Mouse (Mus musculus): ENCODE data around the gene Axin2.

The Axin2 gene

GRCm38 (mm10) chr11:108973459-108973858 lies 53.3 kb downstream of the Axin2 start:
- DNase-seq (ENCODE audit: low spot score in 2 of 2) = no peak

GRCm38 (mm10) chr11:108973866-108974265 lies 53.7 kb downstream of the Axin2 start:
- no peak for DNase-seq (ENCODE audit: low spot score in 2 of 2)

- DNase-seq (ENCODE audit: low spot score in 2 of 2) = no peak
Measured at GRCm38 (mm10) chr11:108975583-108975982, 55.4 kb downstream of the Axin2 start.

GRCm38 (mm10) chr11:108980530-108980929 lies 60.4 kb downstream of the Axin2 start:
- no peak for DNase-seq (ENCODE audit: low spot score in 2 of 2)

- DNase-seq (ENCODE audit: low spot score in 2 of 2) = no peak
Measured at GRCm38 (mm10) chr11:108981012-108981411, 60.9 kb downstream of the Axin2 start.

GRCm38 (mm10) chr11:108983409-108984064 lies 63.4 kb downstream of the Axin2 start:
- no peak for DNase-seq (ENCODE audit: low spot score in 2 of 2)

- DNase-seq (ENCODE audit: low spot score in 2 of 2) = no peak
Measured at GRCm38 (mm10) chr11:108984711-108985419, 64.7 kb downstream of the Axin2 start.

- no peak for DNase-seq (ENCODE audit: low spot score in 2 of 2)
Measured at GRCm38 (mm10) chr11:108985836-108986235, 65.7 kb downstream of the Axin2 start.

- no peak for DNase-seq (ENCODE audit: low spot score in 2 of 2)
Measured at GRCm38 (mm10) chr11:108987226-108987625, 67.1 kb downstream of the Axin2 start.

- no peak for DNase-seq (ENCODE audit: low spot score in 2 of 2)
Measured at GRCm38 (mm10) chr11:108987705-108988104, 67.6 kb downstream of the Axin2 start.

- no peak for DNase-seq (ENCODE audit: low spot score in 2 of 2)
Measured at GRCm38 (mm10) chr11:108988258-108988657, 68.1 kb downstream of the Axin2 start.

- no peak for DNase-seq (ENCODE audit: low spot score in 2 of 2)
Measured at GRCm38 (mm10) chr11:108989940-108990339, 69.8 kb downstream of the Axin2 start.

- no peak for DNase-seq (ENCODE audit: low spot score in 2 of 2)
Measured at GRCm38 (mm10) chr11:108993414-108993813, 73.3 kb downstream of the Axin2 start.

- no peak for DNase-seq (ENCODE audit: low spot score in 2 of 2)
Measured at GRCm38 (mm10) chr11:108995196-108995989, 75.2 kb downstream of the Axin2 start.

GRCm38 (mm10) chr11:108995990-108996533 lies 75.9 kb downstream of the Axin2 start:
- no peak for DNase-seq (ENCODE audit: low spot score in 2 of 2)

GRCm38 (mm10) chr11:108997816-108998215 lies 77.7 kb downstream of the Axin2 start:
- DNase-seq (ENCODE audit: low spot score in 2 of 2) = no peak
